Mouse (Mus musculus) liver, embryonic 13.5 days (tissue): Measurements from ENCODE around the gene Ski. TPM values are rescaled to one million over a fixed set of nuclear protein-coding genes. Genes with fewer than 3 reads are reported as not detected.
A peak's percentile ranks its signal among the peaks of the same experiment; 100 is the strongest.

Source experiments
- ATAC-seq: fragments of 200-750 bp; cut with Nextera tagmentation; 2 replicates; pipeline ENCODE4 v1.8.0; 2017; ENCODE audit warnings: low read depth, mild to moderate bottlenecking, moderate number of reproducible peaks, moderate library complexity
- DNase-seq: peaks from one replicate; pipeline ENCODE4 v3.0.0; 2022
- H3K27ac ChIP-seq: fragments of 300-500 bp; sonication (generic); 2 replicates; pipeline ENCODE4 v1.5.1; 2015; ENCODE audit warnings: moderate library complexity, mild to moderate bottlenecking, inconsistent platforms
- H3K27me3 ChIP-seq: fragments of 300-500 bp; sonication (generic); 2 replicates; pipeline ENCODE4 v1.6.1; 2015; ENCODE audit warnings: mild to moderate bottlenecking, inconsistent platforms
- H3K36me3 ChIP-seq: fragments of 300-500 bp; sonication (generic); 2 replicates; pipeline ENCODE4 v1.6.1; 2015; ENCODE audit warnings: mild to moderate bottlenecking, inconsistent platforms
- H3K4me1 ChIP-seq: fragments of 300-500 bp; sonication (generic); replicated peaks from 2 replicates; pipeline ENCODE4 v1.6.1; 2015; ENCODE audit warnings: inconsistent platforms
- H3K4me2 ChIP-seq: fragments of 300-500 bp; sonication (generic); 2 replicates; pipeline ENCODE4 v1.6.1; 2015; ENCODE audit warnings: inconsistent platforms, mild to moderate bottlenecking, moderate library complexity
- H3K4me3 ChIP-seq: fragments of 300-500 bp; sonication (generic); replicated peaks from 2 replicates; pipeline ENCODE4 v1.5.1; 2015; ENCODE audit warnings: mild to moderate bottlenecking, inconsistent platforms
- H3K9ac ChIP-seq: fragments of 300-500 bp; sonication (generic); 2 replicates; pipeline ENCODE4 v1.6.1; 2015; ENCODE audit warnings: mild to moderate bottlenecking, inconsistent platforms
- H3K9me3 ChIP-seq: fragments of 300-500 bp; sonication (generic); replicated peaks from 2 replicates; pipeline ENCODE4 v1.6.1; 2016; ENCODE audit warnings: inconsistent platforms
- whole genome bisulfite sequencing: fragments of 180-500 bp; shearing (Covaris S2); methylation state at CpG from one replicate; pipeline ENCODE4 v1.1.7; 2015; ENCODE audit not compliant: insufficient replicate concordance; 5-methylcytosine and 5-hydroxymethylcytosine counted together
- polyA plus RNA-seq: library from polyadenylated mRNA; unstranded; fragments of >200 nt; fragmentation: Nextera tagmentation; extraction: Ambion mirVana; gene quantifications from 2 replicates; pipeline ENCODE4 v1.2.1, GENCODE M21; 2015

Gene Ski
- polyA plus RNA-seq, 1 experiment from 2014 or later, result 2.4 TPM

DNA sequence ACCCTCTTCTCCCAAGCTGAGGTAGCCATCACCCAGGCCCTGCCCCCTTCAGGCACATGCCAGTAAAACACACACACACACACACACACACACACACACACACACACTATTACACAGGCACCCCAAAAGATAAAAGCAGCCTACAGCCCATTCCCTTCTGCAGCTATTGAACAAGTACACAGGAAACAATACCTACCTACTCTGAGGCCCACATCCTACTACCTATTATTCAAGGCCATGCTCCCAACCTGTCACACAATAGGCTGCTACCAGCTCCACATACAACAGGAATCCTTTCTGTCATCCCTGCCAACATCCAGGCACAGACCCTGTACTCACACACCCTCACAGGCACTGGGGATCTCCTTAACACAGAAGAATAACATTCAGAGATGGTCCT lies 13.3 kb downstream of the Ski start:
- ATAC-seq (no peak), DNase-seq (no peak)
- Histone ChIP-seq H3K4me2 (no peak overlapping the region), H3K4me3 (no peak overlapping the region), H3K4me1 (peaks cover 65% of the 10 kb centered on the region), H3K36me3 (peaks cover 6% of the 10 kb centered on the region; the same call in 1 of the 2 replicates), H3K9ac (no peak overlapping the region), H3K9me3 (no peaks in the 10 kb centered on the region), H3K27ac (no peak overlapping the region), H3K27me3 (no peaks in the 10 kb centered on the region)

DNA sequence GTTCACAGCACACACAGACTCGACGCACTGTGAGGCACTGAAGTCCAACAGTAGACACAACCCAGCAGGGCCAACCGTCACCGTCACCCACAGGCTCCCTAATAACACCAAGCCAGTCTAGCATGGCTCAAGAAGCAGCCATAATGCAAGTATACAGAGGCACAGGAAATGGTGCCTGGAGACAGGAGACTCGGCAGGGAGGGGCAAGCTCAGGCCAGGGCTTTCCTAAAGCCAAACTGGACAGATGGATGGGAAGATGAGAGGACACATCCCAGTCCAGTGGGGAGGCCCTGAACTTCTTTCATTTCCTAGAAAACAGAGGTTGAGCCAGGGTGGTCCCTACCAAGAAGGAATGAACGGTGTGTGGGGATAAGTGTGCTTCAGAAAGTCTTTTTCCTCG lies 13.8 kb downstream of the Ski start:
- DNase-seq, result no peak
- Histone ChIP-seq H3K4me2 (no peak overlapping the region), H3K36me3 (peaks cover 6% of the 10 kb centered on the region; the same call in 1 of the 2 replicates), H3K9me3 (no peaks in the 10 kb centered on the region), H3K9ac (no peak overlapping the region), H3K4me1 (peaks cover 61% of the 10 kb centered on the region), H3K27ac (no peak overlapping the region), H3K27me3 (no peaks in the 10 kb centered on the region), H3K4me3 (no peak overlapping the region)
- ATAC-seq, result no peak
- WGBS, result 70% methylated on average over 7 of the region's 7 CpGs

DNA sequence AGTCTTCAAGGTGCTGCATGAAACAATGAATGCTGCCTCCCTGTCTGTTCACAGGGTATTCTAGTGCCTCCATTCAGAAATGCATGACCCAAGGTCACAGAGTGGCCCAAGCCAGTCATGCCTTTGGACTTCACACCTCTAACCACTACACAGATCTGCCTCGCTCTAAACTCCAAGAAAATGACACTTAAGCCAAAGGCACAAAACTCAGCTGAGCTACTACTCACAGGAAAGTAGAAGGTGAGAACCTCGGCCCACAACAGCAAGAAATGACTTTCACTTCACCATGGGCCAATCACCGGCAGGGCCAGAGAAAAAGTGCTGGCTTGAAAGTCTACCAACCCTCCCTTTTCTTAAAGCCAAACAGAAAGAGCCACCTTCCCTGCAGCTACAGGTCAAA lies 14.6 kb downstream of the Ski start:
- Histone ChIP-seq H3K27ac (peak overlapping the region; percentile 34), H3K36me3 (peaks cover 6% of the 10 kb centered on the region; the same call in 1 of the 2 replicates), H3K4me3 (no peak overlapping the region), H3K4me2 (no peak overlapping the region), H3K9me3 (no peaks in the 10 kb centered on the region), H3K4me1 (peaks cover 62% of the 10 kb centered on the region), H3K9ac (no peak overlapping the region), H3K27me3 (no peaks in the 10 kb centered on the region)
- ATAC-seq (no peak), DNase-seq (no peak)
- WGBS, result 68% methylated on average over 3 of the region's 3 CpGs

DNA sequence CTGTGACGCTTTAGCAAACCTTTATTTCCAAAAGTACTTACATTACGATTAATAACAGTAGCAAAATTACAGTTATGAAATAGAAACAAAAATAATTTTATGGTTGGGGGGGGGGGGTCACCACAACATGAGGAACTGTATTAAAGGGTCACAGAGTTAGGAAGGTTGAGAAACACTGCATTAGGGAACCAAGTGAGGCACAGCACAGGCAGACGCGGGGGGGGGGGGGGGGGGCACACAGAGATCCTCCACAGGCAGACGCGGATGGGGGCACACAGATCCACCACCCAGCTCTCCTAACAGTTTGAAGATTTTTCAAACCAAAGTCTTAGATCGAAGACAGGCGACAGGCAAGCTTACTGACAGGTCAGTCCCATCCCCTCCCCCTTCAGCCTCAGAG lies 15.9 kb downstream of the Ski start:
- no peak for ATAC-seq
- Histone ChIP-seq H3K9ac (no peak overlapping the region), H3K36me3 (peaks cover 6% of the 10 kb centered on the region; the same call in 1 of the 2 replicates), H3K27me3 (no peaks in the 10 kb centered on the region), H3K27ac (peak overlapping the region; percentile 41), H3K4me3 (no peak overlapping the region), H3K4me2 (no peak overlapping the region), H3K9me3 (no peaks in the 10 kb centered on the region), H3K4me1 (peaks cover 75% of the 10 kb centered on the region)
- WGBS, result 50% methylated on average over 8 of the region's 8 CpGs
- DNase-seq, result no peak

- Histone ChIP-seq H3K4me2 (peak overlapping the region; percentile 29; the same call in 1 of the 2 replicates), H3K9ac (no peak overlapping the region), H3K27me3 (no peaks in the 10 kb centered on the region), H3K4me3 (no peak overlapping the region), H3K4me1 (peaks cover 81% of the 10 kb centered on the region), H3K36me3 (peaks cover 6% of the 10 kb centered on the region; the same call in 1 of the 2 replicates), H3K9me3 (no peaks in the 10 kb centered on the region), H3K27ac (peak overlapping the region; percentile 68)
- peak; percentile 41 for ATAC-seq
- WGBS, result 58% methylated on average over 6 of the region's 6 CpGs
- no peak for DNase-seq
These were observed 16.5 kb downstream of the Ski start for GRCm38 (mm10) chr4:155205919-155206318.

GRCm38 (mm10) chr4:155201764-155202163 lies 20.6 kb downstream of the Ski start:
- Histone ChIP-seq H3K4me1 (peaks cover 89% of the 10 kb centered on the region), H3K4me2 (no peak overlapping the region)
- no peak for DNase-seq

DNA sequence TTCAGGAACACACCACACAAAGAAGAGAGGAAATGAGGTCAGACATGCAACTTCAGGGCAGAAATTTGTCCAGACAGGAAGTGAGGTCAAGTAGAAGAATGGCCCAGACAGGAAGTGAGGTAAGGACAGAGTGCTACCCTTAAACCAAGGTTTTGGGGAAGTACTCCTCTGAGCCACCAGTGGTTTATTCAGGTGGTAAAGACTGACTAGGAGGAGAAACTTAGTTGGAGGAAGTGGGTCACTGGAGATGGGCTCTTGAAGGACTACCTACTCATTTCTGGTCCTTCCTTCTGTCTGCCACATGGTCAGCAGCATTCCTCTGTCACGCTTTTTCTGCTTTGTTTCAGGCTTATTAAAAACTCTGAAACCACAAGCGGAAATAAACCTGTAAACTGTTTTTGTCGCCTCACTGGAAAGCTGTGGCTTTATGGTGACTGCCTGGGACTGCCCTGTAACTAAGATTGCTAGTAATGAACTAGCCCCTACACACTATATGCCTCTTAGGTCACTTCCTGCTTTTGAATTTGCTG lies 21.5 kb downstream of the Ski start:
- Histone ChIP-seq H3K27ac (peak overlapping the region; percentile 58; the same call in 1 of the 2 replicates), H3K4me3 (no peak overlapping the region), H3K4me2 (no peak overlapping the region), H3K9me3 (no peaks in the 10 kb centered on the region), H3K27me3 (no peaks in the 10 kb centered on the region), H3K9ac (no peak overlapping the region), H3K4me1 (peaks cover 86% of the 10 kb centered on the region), H3K36me3 (no peaks in the 10 kb centered on the region)
- ATAC-seq (no peak), DNase-seq (no peak)
- 32% methylated on average over 3 of the region's 3 CpGs for WGBS

More at GRCm38 (mm10) chr4:155201764-155202163, 20.6 kb downstream of the Ski start:
- WGBS, result 63% methylated on average over 7 of the region's 7 CpGs
- no peak overlapping the region for H3K4me3 ChIP-seq
- peak overlapping the region; percentile 58 for H3K27ac ChIP-seq
- no peak overlapping the region for H3K9ac ChIP-seq
- H3K9me3 ChIP-seq, result no peaks in the 10 kb centered on the region
- H3K36me3 ChIP-seq, result no peaks in the 10 kb centered on the region
- ATAC-seq, result peak; percentile 29; the same call in 1 of the 2 replicates
- no peaks in the 10 kb centered on the region for H3K27me3 ChIP-seq

- 37% methylated on average over 6 of the region's 6 CpGs for WGBS
- Histone ChIP-seq H3K9ac (no peak overlapping the region), H3K4me3 (no peak overlapping the region), H3K27me3 (no peaks in the 10 kb centered on the region), H3K4me1 (peaks cover 69% of the 10 kb centered on the region), H3K27ac (no peak overlapping the region), H3K4me2 (no peak overlapping the region), H3K9me3 (no peaks in the 10 kb centered on the region), H3K36me3 (no peaks in the 10 kb centered on the region)
- DNase-seq (no peak), ATAC-seq (no peak)
These were observed 24.7 kb downstream of the Ski start for GRCm38 (mm10) chr4:155197726-155198125.

DNA sequence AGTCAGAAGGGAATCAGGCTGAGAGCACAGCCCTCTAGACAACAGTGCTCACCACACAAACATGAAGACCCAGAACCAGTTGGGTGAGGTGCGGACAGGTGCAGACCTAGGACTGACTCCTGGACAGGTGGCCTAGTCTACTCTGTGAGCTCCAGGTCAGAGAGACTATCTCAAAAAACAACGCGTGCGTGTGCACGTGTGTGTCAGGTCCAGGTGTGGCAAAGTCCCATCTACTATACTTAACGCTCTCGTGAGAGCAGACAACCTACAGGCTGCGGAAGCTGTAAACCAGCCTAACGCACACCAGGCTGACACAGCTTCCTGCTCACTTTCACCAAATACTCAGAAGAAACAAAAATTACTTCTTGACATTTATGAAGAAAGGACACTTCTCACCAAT lies 27.2 kb downstream of the Ski start:
- DNase-seq (no peak), ATAC-seq (no peak)
- Histone ChIP-seq H3K27ac (no peak overlapping the region), H3K36me3 (no peaks in the 10 kb centered on the region), H3K4me3 (no peak overlapping the region), H3K4me1 (peaks cover 66% of the 10 kb centered on the region), H3K4me2 (no peak overlapping the region), H3K9me3 (no peaks in the 10 kb centered on the region), H3K27me3 (no peaks in the 10 kb centered on the region), H3K9ac (no peak overlapping the region)
- WGBS, result 76% methylated on average over 9 of the region's 9 CpGs

- no peaks in the 10 kb centered on the region for H3K36me3 ChIP-seq
- H3K4me2 ChIP-seq, result no peak overlapping the region
- ATAC-seq (no peak), DNase-seq (no peak)
- H3K27ac ChIP-seq, result no peak overlapping the region
- peaks cover 79% of the 10 kb centered on the region for H3K4me1 ChIP-seq
- no peak overlapping the region for H3K9ac ChIP-seq
- no peak overlapping the region for H3K4me3 ChIP-seq
- 66% methylated on average over 7 of the region's 7 CpGs for WGBS
- H3K27me3 ChIP-seq, result no peaks in the 10 kb centered on the region
- no peaks in the 10 kb centered on the region for H3K9me3 ChIP-seq
These were observed 32.1 kb downstream of the Ski start for GRCm38 (mm10) chr4:155190275-155190674.

DNA sequence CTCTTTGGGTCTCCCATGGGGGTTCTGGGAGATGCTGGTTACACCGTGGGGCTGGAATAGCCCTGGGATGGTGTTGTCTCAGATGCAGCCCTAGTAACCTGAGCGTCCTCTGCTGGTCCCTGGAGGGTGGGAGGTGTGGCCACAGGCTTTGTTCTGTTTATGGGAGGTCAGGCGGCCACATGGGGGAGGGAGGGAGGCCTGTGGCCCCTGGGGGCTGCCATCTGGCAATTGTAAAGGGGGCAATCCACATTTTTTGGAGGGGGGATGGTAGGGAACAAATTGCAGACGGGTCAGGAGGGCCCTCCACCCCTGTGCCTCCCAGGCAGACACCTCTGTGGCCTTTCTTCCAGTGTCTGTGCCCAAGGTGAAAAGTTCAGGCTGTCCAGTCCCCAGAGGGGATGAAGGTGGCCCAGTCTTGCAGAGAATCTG lies 32.7 kb downstream of the Ski start:
- H3K27me3 ChIP-seq, result no peaks in the 10 kb centered on the region
- DNase-seq (no peak), ATAC-seq (0 out of 2 replicates have a peak, but pooled peaks have one; percentile 16)
- no peaks in the 10 kb centered on the region for H3K9me3 ChIP-seq
- H3K4me3 ChIP-seq, result no peak overlapping the region
- WGBS, result 38% methylated on average over 4 of the region's 4 CpGs
- H3K36me3 ChIP-seq, result no peaks in the 10 kb centered on the region
- no peak overlapping the region for H3K27ac ChIP-seq
- H3K9ac ChIP-seq, result no peak overlapping the region
- no peak overlapping the region for H3K4me2 ChIP-seq
- peaks cover 79% of the 10 kb centered on the region for H3K4me1 ChIP-seq

DNA sequence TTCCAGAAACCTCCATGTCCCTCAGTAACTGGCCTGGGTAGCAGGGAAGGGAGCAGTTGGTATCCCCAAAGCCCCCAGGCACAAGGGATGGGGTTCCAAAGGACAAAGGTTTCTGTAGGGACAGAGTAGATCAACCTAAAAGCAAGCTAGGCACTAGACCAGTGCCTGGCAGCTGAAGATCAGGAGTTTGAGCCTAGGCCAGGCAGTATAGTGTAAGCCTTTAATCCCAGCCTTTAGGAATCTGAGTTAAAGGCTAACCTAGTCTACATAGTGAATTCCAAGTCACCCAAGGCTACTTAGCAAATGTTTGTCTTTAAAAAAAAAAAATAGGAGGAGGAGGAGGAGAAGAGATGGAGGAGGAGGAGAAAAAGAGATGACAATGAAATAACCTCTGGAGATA lies 33.6 kb downstream of the Ski start:
- H3K4me3 ChIP-seq, result no peak overlapping the region
- no peak for DNase-seq
- no peaks in the 10 kb centered on the region for H3K27me3 ChIP-seq
- H3K4me1 ChIP-seq, result peaks cover 84% of the 10 kb centered on the region
- no peaks in the 10 kb centered on the region for H3K9me3 ChIP-seq
- no peak overlapping the region for H3K9ac ChIP-seq
- no peaks in the 10 kb centered on the region for H3K36me3 ChIP-seq
- no peak overlapping the region for H3K4me2 ChIP-seq
- no peak for ATAC-seq
- H3K27ac ChIP-seq, result 0 out of 2 replicates have a peak overlapping the region, but pooled peaks have one; percentile 18
